Mouse (Mus musculus) hindbrain, embryonic 11.5 days (tissue): Measurements from ENCODE around the gene Gpr82. TPM values are rescaled to one million over a fixed set of nuclear protein-coding genes. Genes with fewer than 3 reads are reported as not detected.

ENCODE experiments used
- ATAC-seq: fragments of 200-750 bp; cut with Nextera tagmentation; 2 replicates; pipeline ENCODE4 v1.8.0; 2017; ENCODE audit warnings: mild to moderate bottlenecking, moderate TSS enrichment, moderate library complexity; ENCODE audit not compliant: low FRiP score
- DNase-seq: peaks from one replicate; pipeline ENCODE4 v3.0.0-alpha.2; 2015; ENCODE audit warnings: low spot score
- H3K27ac ChIP-seq: fragments of 300-500 bp; sonication (generic); 2 replicates; pipeline ENCODE4 v1.5.1; 2014; ENCODE audit warnings: mild to moderate bottlenecking, low read depth, low read length
- H3K27me3 ChIP-seq: fragments of 300-500 bp; sonication (generic); 2 replicates; pipeline ENCODE4 v1.6.1; 2014; ENCODE audit warnings: mild to moderate bottlenecking, low read length, moderate library complexity, mixed read lengths; ENCODE audit not compliant: control insufficient read depth, insufficient read depth
- H3K36me3 ChIP-seq: fragments of 300-500 bp; sonication (generic); 2 replicates; pipeline ENCODE4 v1.6.1; 2014; ENCODE audit warnings: mild to moderate bottlenecking, low read length, moderate library complexity, mixed read lengths; ENCODE audit not compliant: control insufficient read depth, insufficient read depth
- H3K4me1 ChIP-seq: fragments of 300-500 bp; sonication (generic); replicated peaks from 2 replicates; pipeline ENCODE4 v1.6.1; 2014; ENCODE audit warnings: low read length, mixed read lengths; ENCODE audit not compliant: control insufficient read depth, insufficient read depth
- H3K4me2 ChIP-seq: fragments of 300-500 bp; sonication (generic); replicated peaks from 2 replicates; pipeline ENCODE4 v1.6.1; 2014; ENCODE audit warnings: mild to moderate bottlenecking, low read depth, low read length
- H3K4me3 ChIP-seq: fragments of 300-500 bp; sonication (generic); 2 replicates; pipeline ENCODE4 v1.5.1; 2014; ENCODE audit warnings: low read depth, low read length
- H3K9ac ChIP-seq: fragments of 300-500 bp; sonication (generic); 2 replicates; pipeline ENCODE4 v1.6.1; 2014; ENCODE audit warnings: low read depth, low read length
- H3K9me3 ChIP-seq: fragments of 300-500 bp; sonication (generic); 2 replicates; pipeline ENCODE4 v1.6.1; 2016; ENCODE audit warnings: low read length; ENCODE audit not compliant: control insufficient read depth
- WGBS: fragments of 180-500 bp; shearing (Covaris S2); extraction: QIAGEN DNeasy Blood & Tissue Kit; methylation state at CpG from one replicate; pipeline ENCODE4 v1.1.7; 2014; 5-methylcytosine and 5-hydroxymethylcytosine counted together
- polyA plus RNA-seq: library from polyadenylated mRNA; unstranded; fragments of >200 nt; fragmentation: Nextera tagmentation; extraction: Ambion mirVana; gene quantifications from 2 replicates; pipeline ENCODE4 v1.2.1, GENCODE M21; 2014

The Gpr82 gene
- polyA plus RNA-seq, 1 experiment from 2014 or later, result 0.57 TPM

GRCm38 (mm10) chrX:13670342-13670741 lies 9.2 kb downstream of the Gpr82 start:
- DNase-seq, result no peak
- H3K36me3 ChIP-seq, result no peaks in the 10 kb centered on the region
- no peaks in the 10 kb centered on the region for H3K4me1 ChIP-seq
- no peaks in the 10 kb centered on the region for H3K27me3 ChIP-seq
- WGBS, result 73% methylated on average over 3 of the region's 3 CpGs
- H3K27ac ChIP-seq, result no peak overlapping the region
- H3K4me2 ChIP-seq, result no peak overlapping the region
- ATAC-seq, result no peak
- no peak overlapping the region for H3K9ac ChIP-seq
- H3K4me3 ChIP-seq, result no peak overlapping the region
- no peaks in the 10 kb centered on the region for H3K9me3 ChIP-seq

- no peak for ATAC-seq
Observed at GRCm38 (mm10) chrX:13673001-13673400, 11.8 kb downstream of the Gpr82 start.

GRCm38 (mm10) chrX:13681748-13682147 lies 20.6 kb downstream of the Gpr82 start:
- H3K36me3 ChIP-seq, result no peaks in the 10 kb centered on the region
- whole genome bisulfite sequencing, result 94% methylated on average over 3 of the region's 3 CpGs
- no peak overlapping the region for H3K27ac ChIP-seq
- no peaks in the 10 kb centered on the region for H3K27me3 ChIP-seq
- no peak for ATAC-seq
- H3K4me2 ChIP-seq, result no peak overlapping the region
- H3K9ac ChIP-seq, result no peak overlapping the region
- no peaks in the 10 kb centered on the region for H3K4me1 ChIP-seq
- no peaks in the 10 kb centered on the region for H3K9me3 ChIP-seq
- no peak overlapping the region for H3K4me3 ChIP-seq
- no peak for DNase-seq

More at GRCm38 (mm10) chrX:13673001-13673400, 11.8 kb downstream of the Gpr82 start:
- Histone ChIP-seq H3K27me3 (no peaks in the 10 kb centered on the region), H3K36me3 (no peaks in the 10 kb centered on the region), H3K9ac (no peak overlapping the region), H3K4me1 (no peaks in the 10 kb centered on the region), H3K4me3 (no peak overlapping the region), H3K4me2 (no peak overlapping the region), H3K9me3 (no peaks in the 10 kb centered on the region), H3K27ac (no peak overlapping the region)
- 76% methylated on average over 3 of the region's 3 CpGs for WGBS
- no peak for DNase-seq

- H3K27me3 ChIP-seq, result no peaks in the 10 kb centered on the region
- H3K36me3 ChIP-seq, result no peaks in the 10 kb centered on the region
- DNase-seq (no peak), ATAC-seq (no peak)
- no peak overlapping the region for H3K9ac ChIP-seq
- no peaks in the 10 kb centered on the region for H3K4me1 ChIP-seq
- 79% methylated on average over 1 of the region's 1 CpGs for WGBS
- no peak overlapping the region for H3K4me2 ChIP-seq
- H3K4me3 ChIP-seq, result no peak overlapping the region
- H3K27ac ChIP-seq, result no peak overlapping the region
- no peaks in the 10 kb centered on the region for H3K9me3 ChIP-seq
Observed at GRCm38 (mm10) chrX:13686589-13686988, 25.4 kb downstream of the Gpr82 start.

- Histone ChIP-seq H3K4me3 (no peak overlapping the region), H3K4me1 (no peaks in the 10 kb centered on the region), H3K9ac (no peak overlapping the region), H3K4me2 (no peak overlapping the region), H3K36me3 (no peaks in the 10 kb centered on the region), H3K27ac (no peak overlapping the region), H3K27me3 (no peaks in the 10 kb centered on the region), H3K9me3 (no peaks in the 10 kb centered on the region)
- peak; percentile 2 for DNase-seq
- 81% methylated on average over 2 of the region's 2 CpGs for WGBS
- ATAC-seq, result peak; percentile 51; the same call in 1 of the 2 replicates
Observed at GRCm38 (mm10) chrX:13688356-13688755, 27.2 kb downstream of the Gpr82 start.

- Histone ChIP-seq H3K36me3 (no peaks in the 10 kb centered on the region), H3K27me3 (no peaks in the 10 kb centered on the region), H3K4me3 (no peak overlapping the region), H3K4me1 (no peaks in the 10 kb centered on the region), H3K9me3 (no peaks in the 10 kb centered on the region), H3K27ac (no peak overlapping the region), H3K9ac (no peak overlapping the region), H3K4me2 (no peak overlapping the region)
- DNase-seq (no peak), ATAC-seq (no peak)
- WGBS, result 87% methylated on average over 4 of the region's 4 CpGs
Observed at GRCm38 (mm10) chrX:13691865-13692264, 30.7 kb downstream of the Gpr82 start.

- no peaks in the 10 kb centered on the region for H3K9me3 ChIP-seq
- ATAC-seq (no peak), DNase-seq (no peak)
- H3K4me1 ChIP-seq, result no peaks in the 10 kb centered on the region
- H3K9ac ChIP-seq, result no peak overlapping the region
- no peak overlapping the region for H3K27ac ChIP-seq
- no peak overlapping the region for H3K4me2 ChIP-seq
- H3K27me3 ChIP-seq, result no peaks in the 10 kb centered on the region
- no peaks in the 10 kb centered on the region for H3K36me3 ChIP-seq
- WGBS, result 95% methylated on average over 3 of the region's 3 CpGs
- no peak overlapping the region for H3K4me3 ChIP-seq
Observed at GRCm38 (mm10) chrX:13700681-13701080, 39.5 kb downstream of the Gpr82 start.

GRCm38 (mm10) chrX:13705051-13705450 lies 43.9 kb downstream of the Gpr82 start:
- DNase-seq (peak; percentile 3), ATAC-seq (no peak)
- H3K4me1 ChIP-seq, result no peaks in the 10 kb centered on the region
- no peak overlapping the region for H3K4me2 ChIP-seq
- no peak overlapping the region for H3K4me3 ChIP-seq
- H3K36me3 ChIP-seq, result no peaks in the 10 kb centered on the region
- H3K27ac ChIP-seq, result no peak overlapping the region
- no peaks in the 10 kb centered on the region for H3K9me3 ChIP-seq
- H3K9ac ChIP-seq, result no peak overlapping the region
- WGBS, result 70% methylated on average over 2 of the region's 2 CpGs
- H3K27me3 ChIP-seq, result no peaks in the 10 kb centered on the region

- WGBS, result 56% methylated on average over 2 of the region's 2 CpGs
- no peaks in the 10 kb centered on the region for H3K4me1 ChIP-seq
- H3K4me3 ChIP-seq, result no peak overlapping the region
- no peak overlapping the region for H3K27ac ChIP-seq
- H3K9me3 ChIP-seq, result no peaks in the 10 kb centered on the region
- ATAC-seq (no peak), DNase-seq (peak; percentile 57)
- no peak overlapping the region for H3K4me2 ChIP-seq
- H3K27me3 ChIP-seq, result no peaks in the 10 kb centered on the region
- H3K9ac ChIP-seq, result no peak overlapping the region
- no peaks in the 10 kb centered on the region for H3K36me3 ChIP-seq
Observed at GRCm38 (mm10) chrX:13710174-13710573, 49.0 kb downstream of the Gpr82 start.
